Mouse (Mus musculus) stomach, embryonic 16.5 days (tissue): ENCODE measurements around the gene Fbxl8. TPM values are rescaled to one million over a fixed set of nuclear protein-coding genes. Genes with fewer than 3 reads are reported as not detected.

ENCODE experiments used
- ATAC-seq: fragments of 200-750 bp; cut with Nextera tagmentation; 2 replicates; pipeline ENCODE4 v1.8.0; 2017; ENCODE audit warnings: moderate number of reproducible peaks, moderate TSS enrichment; ENCODE audit not compliant: insufficient read depth, low FRiP score
- H3K27ac ChIP-seq: fragments of 300-500 bp; sonication (generic); 2 replicates; pipeline ENCODE4 v1.5.1; 2014; ENCODE audit warnings: low read length
- H3K27me3 ChIP-seq: fragments of 300-500 bp; sonication (generic); 2 replicates; pipeline ENCODE4 v1.6.1; 2014; ENCODE audit warnings: low read length, control low read depth, mixed read lengths; ENCODE audit not compliant: control insufficient read depth, insufficient read depth
- H3K36me3 ChIP-seq: fragments of 300-500 bp; sonication (generic); 2 replicates; pipeline ENCODE4 v1.6.1; 2014; ENCODE audit warnings: low read length; ENCODE audit not compliant: control insufficient read depth, insufficient read depth
- H3K4me1 ChIP-seq: fragments of 300-500 bp; sonication (generic); 2 replicates; pipeline ENCODE4 v1.6.1; 2014; ENCODE audit warnings: low read length, control low read depth, mixed read lengths; ENCODE audit not compliant: control insufficient read depth, insufficient read depth
- H3K4me2 ChIP-seq: fragments of 300-500 bp; sonication (generic); 2 replicates; pipeline ENCODE4 v1.6.1; 2014; ENCODE audit warnings: low read depth, low read length, mixed read lengths
- H3K4me3 ChIP-seq: fragments of 300-500 bp; sonication (generic); replicated peaks from 2 replicates; pipeline ENCODE4 v1.5.1; 2014; ENCODE audit warnings: mild to moderate bottlenecking, low read length
- H3K9ac ChIP-seq: fragments of 300-500 bp; sonication (generic); 2 replicates; pipeline ENCODE4 v1.6.1; 2014; ENCODE audit warnings: low read length
- H3K9me3 ChIP-seq: fragments of 300-500 bp; sonication (generic); replicated peaks from 2 replicates; pipeline ENCODE4 v1.6.1; 2016; ENCODE audit warnings: low read length, control low read depth; ENCODE audit not compliant: control insufficient read depth
- WGBS: fragments of 180-500 bp; shearing (Covaris S2); extraction: QIAGEN DNeasy Blood & Tissue Kit; methylation state at CpG from one replicate; pipeline ENCODE4 v1.1.7; 2014; 5-methylcytosine and 5-hydroxymethylcytosine counted together
- polyA plus RNA-seq: library from polyadenylated mRNA; unstranded; fragments of >200 nt; fragmentation: Nextera tagmentation; extraction: Ambion mirVana; gene quantifications from 2 replicates; pipeline ENCODE4 v1.2.1, GENCODE M21; 2015

Fbxl8 gene
- polyA plus RNA-seq, 1 experiment from 2014 or later: 3.4 TPM

DNA sequence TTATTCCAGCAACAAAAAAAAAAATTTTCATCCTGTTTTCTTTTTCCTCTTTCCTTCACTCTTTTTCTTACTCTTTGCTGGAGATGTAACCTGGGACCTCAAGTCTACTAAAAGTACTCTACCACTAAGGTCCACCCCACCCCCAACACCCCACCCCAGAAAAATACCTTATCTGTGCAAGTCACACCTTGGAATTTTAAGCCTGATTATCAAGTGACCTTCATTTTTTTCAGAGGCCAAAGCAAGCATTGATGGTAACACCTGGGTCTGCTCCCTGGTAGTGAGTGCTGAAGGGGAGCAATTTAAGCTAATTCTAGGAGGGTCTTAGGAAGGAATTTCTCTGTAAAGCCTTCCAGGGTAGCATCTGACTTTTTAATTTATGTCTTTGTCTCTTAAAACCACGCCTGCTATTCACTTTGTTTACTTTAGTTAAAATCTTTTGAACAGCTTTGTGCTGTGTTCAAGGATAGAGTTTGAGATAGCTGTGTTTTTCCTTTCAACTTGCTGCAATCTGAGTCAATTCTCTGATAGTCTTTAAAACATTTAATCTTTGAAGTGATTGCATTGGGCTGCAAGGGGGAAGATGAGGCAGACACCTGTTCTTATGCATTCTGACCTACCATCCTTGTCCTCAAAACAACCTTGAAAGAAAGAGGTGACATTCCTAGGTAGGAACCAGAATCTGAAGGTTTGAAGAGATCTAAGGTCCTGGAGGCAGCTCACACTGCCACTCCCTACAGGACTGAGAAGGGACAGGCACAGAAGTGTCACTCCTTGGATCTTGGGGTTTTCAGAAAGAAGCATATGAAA, 31.1 kb upstream of the Fbxl8 start:
- no peaks in the 10 kb centered on the region for H3K36me3 ChIP-seq
- 17% methylated on average over 1 of the region's 1 CpGs for WGBS
- H3K4me2 ChIP-seq: no peak overlapping the region
- 0 out of 2 replicates have a peak, but pooled peaks cover 3% of the 10 kb centered on the region for H3K4me1 ChIP-seq
- H3K27ac ChIP-seq: no peak overlapping the region
- no peaks in the 10 kb centered on the region for H3K27me3 ChIP-seq
- no peaks in the 10 kb centered on the region for H3K9me3 ChIP-seq
- ATAC-seq: no peak
- H3K4me3 ChIP-seq: no peak overlapping the region
- no peak overlapping the region for H3K9ac ChIP-seq

DNA sequence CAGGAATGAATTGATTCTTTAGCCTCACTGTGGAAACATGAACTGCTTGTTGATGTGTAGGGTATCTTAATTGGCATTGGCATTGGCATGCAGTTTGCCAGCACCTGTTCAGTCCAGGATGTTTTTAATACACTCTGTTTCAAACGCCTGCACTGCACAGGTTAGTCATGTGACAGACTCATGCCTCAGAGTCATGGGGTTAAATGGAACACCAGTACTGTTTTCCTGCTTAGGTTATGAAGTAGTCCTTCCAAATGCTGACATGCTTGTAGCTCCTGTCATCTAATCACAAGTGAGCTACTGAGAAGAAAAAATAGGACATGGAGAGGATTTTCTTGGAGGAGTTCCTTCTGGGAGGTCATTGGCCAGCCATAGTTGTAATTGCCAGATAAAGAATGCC, 29.2 kb upstream of the Fbxl8 start:
- Histone ChIP-seq H3K4me1 (0 out of 2 replicates have a peak, but pooled peaks cover 3% of the 10 kb centered on the region), H3K27ac (no peak overlapping the region), H3K36me3 (no peaks in the 10 kb centered on the region), H3K4me3 (no peak overlapping the region), H3K9ac (no peak overlapping the region), H3K4me2 (no peak overlapping the region), H3K27me3 (no peaks in the 10 kb centered on the region), H3K9me3 (no peaks in the 10 kb centered on the region)
- 76% methylated on average over 1 of the region's 1 CpGs for WGBS
- ATAC-seq: no peak

DNA sequence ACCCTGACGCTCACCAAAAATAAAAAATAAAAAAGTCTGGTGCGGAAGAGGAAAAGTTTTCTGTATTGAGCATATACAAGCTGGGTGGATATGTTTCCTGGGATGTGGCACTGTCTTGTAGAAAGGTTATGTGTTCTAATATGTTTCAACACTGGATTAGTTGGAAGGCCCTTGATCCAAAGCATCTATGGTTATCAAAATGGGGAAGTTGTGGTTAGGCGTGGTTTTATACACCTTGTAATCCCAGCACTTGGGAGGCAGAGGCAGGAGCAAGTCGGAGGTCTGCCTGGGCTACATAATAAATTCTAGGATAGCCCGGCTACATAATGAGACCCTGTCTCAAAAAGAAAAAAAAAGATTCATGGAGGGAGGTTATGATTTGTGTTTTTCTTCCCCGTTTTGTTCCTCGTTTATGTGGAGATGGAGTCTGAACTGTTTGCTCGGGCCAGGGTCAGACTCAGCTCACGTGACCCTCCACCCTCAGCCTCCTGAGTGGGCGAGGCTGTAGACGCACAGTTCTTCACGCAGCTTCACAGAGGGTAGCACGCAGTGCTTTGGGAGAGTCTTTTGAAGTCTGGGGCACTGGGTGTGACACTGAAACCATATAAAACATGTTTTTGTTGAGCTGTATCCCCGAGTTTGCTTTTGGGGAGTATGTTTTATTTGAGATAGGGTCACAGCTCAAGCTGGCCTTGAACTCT, 26.9 kb upstream of the Fbxl8 start:
- H3K4me3 ChIP-seq: no peak overlapping the region
- 0 out of 2 replicates have a peak, but pooled peaks cover 3% of the 10 kb centered on the region for H3K4me1 ChIP-seq
- H3K27me3 ChIP-seq: no peaks in the 10 kb centered on the region
- no peak overlapping the region for H3K4me2 ChIP-seq
- H3K9ac ChIP-seq: no peak overlapping the region
- WGBS: 83% methylated on average over 14 of the region's 14 CpGs
- no peak for ATAC-seq
- H3K36me3 ChIP-seq: 0 out of 2 replicates have a peak, but pooled peaks cover 4% of the 10 kb centered on the region
- H3K9me3 ChIP-seq: no peaks in the 10 kb centered on the region
- no peak overlapping the region for H3K27ac ChIP-seq

DNA sequence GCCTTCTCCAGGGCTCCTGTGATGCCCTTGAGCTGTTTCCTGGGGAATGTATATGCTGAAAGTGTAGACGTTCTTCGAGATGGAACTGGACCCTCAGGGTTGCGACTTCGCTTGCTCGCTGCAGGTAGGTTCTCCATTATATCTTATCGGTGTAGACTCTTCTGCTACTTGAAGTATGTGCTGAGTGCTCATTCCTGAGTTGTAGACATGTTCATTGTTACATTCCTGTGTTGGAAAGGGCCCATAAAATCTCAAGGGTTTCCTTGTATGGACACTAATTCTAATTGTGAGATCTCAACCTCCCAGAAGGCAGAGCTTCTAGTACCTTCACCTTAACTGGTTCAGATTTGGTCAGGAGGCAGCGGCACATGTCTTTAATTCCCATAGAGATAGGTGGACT, 23.4 kb upstream of the Fbxl8 start:
- Histone ChIP-seq H3K27me3 (no peaks in the 10 kb centered on the region), H3K9ac (no peak overlapping the region), H3K4me3 (no peak overlapping the region), H3K9me3 (no peaks in the 10 kb centered on the region), H3K27ac (no peak overlapping the region), H3K36me3 (0 out of 2 replicates have a peak, but pooled peaks cover 4% of the 10 kb centered on the region), H3K4me1 (no peaks in the 10 kb centered on the region), H3K4me2 (no peak overlapping the region)
- no peak for ATAC-seq
- WGBS: 93% methylated on average over 7 of the region's 7 CpGs

DNA sequence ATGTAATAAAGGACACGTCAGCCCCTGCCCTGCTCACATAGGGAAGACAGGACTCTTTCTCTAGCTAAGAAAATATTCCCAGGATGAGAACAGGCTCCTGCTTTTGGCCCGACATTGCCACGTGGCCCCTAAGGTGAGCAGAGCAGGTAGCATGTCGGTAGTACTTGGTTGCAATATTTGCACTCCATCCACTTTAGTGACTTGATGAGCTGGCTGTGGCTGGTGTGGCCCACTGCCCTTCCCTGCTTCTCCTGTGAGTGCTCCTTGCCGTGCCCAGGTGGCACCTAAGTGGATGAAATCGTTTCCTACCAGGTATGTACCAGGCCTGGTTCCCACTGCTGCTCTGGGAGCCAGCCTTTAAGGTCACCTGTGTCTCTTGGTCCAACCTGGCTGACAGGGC, 12.5 kb upstream of the Fbxl8 start:
- Histone ChIP-seq H3K9me3 (no peaks in the 10 kb centered on the region), H3K27ac (no peak overlapping the region), H3K36me3 (peaks cover 13% of the 10 kb centered on the region; the same call in 1 of the 2 replicates), H3K9ac (no peak overlapping the region), H3K4me3 (no peak overlapping the region), H3K27me3 (no peaks in the 10 kb centered on the region), H3K4me1 (peaks cover 18% of the 10 kb centered on the region), H3K4me2 (no peak overlapping the region)
- no peak for ATAC-seq
- 93% methylated on average over 6 of the region's 6 CpGs for WGBS

DNA sequence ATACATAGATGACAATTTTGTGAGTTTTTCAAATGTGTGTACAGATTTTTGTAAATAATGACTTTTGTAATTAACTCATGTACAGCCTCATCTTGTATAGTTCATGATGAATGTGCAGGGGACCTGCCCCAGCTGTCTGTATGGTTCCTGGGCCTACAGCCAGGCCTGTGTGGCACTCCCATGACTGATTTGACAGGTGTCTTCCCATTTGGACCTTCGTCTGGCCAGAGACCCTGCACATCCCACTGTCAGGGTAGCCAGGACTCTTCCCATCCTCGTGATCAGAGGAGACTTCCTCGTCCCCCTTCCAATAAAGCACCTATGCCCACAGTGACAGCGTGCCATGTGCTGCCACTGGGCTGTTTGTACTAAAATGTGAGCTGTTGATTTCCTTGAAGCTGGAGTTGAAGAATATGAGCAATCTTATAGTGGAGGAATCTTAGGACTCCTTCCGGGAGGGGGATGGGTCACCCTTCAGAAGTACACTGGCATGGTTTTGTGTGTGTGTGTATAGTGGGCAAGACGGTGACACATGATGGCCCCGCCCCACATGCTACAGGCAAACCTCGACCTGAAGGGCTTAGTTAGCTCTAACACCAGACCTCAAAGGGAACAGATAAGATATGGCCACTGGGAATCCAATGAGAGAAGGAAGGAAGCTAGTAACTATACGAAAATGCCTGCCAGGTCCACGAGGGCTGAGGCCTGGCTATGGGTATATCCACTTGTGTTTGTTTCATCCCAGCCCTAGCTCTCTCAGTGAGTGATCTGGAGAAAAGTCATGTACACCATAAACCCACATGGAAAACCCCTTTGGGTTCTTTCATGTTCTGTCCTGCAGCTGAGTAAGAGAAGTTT, 11.5 kb upstream of the Fbxl8 start:
- Histone ChIP-seq H3K27ac (no peak overlapping the region), H3K4me1 (peaks cover 18% of the 10 kb centered on the region), H3K4me3 (no peak overlapping the region), H3K36me3 (peaks cover 13% of the 10 kb centered on the region; the same call in 1 of the 2 replicates), H3K9ac (no peak overlapping the region; the same call in 1 of the 2 replicates), H3K27me3 (no peaks in the 10 kb centered on the region), H3K9me3 (no peaks in the 10 kb centered on the region), H3K4me2 (peak overlapping the region; percentile 98)
- no peak for ATAC-seq
- WGBS: 76% methylated on average over 10 of the region's 10 CpGs

DNA sequence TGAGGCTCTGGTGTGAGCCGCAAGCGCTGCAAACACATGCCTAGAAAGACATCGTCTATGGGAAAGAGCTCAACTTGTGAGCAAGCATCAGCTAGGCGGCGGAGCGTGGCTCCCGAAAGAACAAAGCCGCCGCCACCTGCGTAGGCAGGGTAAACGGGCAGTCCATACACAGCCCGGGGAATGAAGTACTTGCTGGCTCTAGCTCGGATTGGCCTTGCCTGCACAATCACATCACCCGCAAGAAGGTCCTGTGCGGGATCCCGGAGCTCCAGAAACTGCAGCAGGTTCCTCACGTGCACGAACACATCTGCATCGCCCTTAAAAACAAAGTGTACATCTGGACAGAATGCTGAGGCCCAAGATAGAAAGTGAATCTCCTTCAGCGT, 10.7 kb upstream of the Fbxl8 start:
- no peak for ATAC-seq
- Histone ChIP-seq H3K4me3 (peak overlapping the region; percentile 72), H3K9me3 (no peaks in the 10 kb centered on the region), H3K27ac (no peak overlapping the region), H3K27me3 (peaks cover 6% of the 10 kb centered on the region), H3K9ac (peak overlapping the region; percentile 82), H3K4me1 (peaks cover 18% of the 10 kb centered on the region), H3K36me3 (peaks cover 13% of the 10 kb centered on the region; the same call in 1 of the 2 replicates), H3K4me2 (peak overlapping the region; percentile 98)
- WGBS: 42% methylated on average over 20 of the region's 20 CpGs

DNA sequence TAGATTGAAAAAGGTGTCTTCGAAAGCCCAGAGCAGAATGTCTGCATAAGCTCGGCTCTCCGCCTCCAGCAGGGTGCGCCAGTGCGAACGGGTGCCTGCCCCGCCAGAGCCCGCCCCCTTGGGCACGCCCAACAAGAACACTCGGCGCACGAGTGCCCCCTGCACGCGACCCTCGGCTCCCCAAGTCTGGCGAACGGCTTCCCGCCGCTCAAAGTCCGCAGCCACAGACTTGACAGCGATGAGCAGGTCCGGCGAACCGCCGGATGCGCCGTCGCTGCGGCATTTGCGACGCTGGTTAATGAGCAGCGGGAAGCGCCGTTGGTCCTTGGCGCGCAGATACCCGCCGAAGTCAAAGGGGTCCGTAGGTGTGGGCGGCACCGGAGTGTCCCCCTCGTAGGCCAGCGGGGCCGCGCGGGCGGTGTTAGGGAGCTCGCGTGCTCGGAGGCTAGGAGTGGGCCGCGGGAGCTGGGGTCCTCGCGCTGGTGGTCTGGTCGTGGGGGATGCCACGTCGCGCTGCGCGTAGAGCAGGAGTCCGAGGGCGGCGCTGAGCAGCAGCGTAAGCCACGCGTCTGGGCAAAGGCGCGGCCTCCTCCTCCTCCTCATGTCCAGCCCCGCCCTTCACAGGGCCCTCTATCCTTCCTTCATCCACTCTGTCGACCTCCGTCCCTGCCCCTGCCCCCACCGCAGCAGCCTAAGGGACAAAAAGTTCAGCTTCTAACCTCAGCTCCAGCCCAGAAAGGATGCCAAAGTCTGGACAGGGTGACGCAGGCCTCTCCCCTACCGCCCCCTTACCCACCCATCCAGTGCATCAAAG, 10.1 kb upstream of the Fbxl8 start:
- peaks cover 12% of the 10 kb centered on the region; the same call in 1 of the 2 replicates for H3K36me3 ChIP-seq
- H3K4me2 ChIP-seq: peak overlapping the region; percentile 98
- peak overlapping the region; percentile 72 for H3K4me3 ChIP-seq
- H3K4me1 ChIP-seq: peaks cover 24% of the 10 kb centered on the region
- H3K9ac ChIP-seq: peak overlapping the region; percentile 82
- peak; percentile 87 for ATAC-seq
- peaks cover 7% of the 10 kb centered on the region for H3K27me3 ChIP-seq
- under 1% methylated on average over 73 of the region's 74 CpGs for WGBS
- H3K9me3 ChIP-seq: no peaks in the 10 kb centered on the region
- peak overlapping the region; percentile 92 for H3K27ac ChIP-seq
